Mouse (Mus musculus): ENCODE results near the gene Herc6. TPM values are rescaled to one million over a fixed set of nuclear protein-coding genes. Genes with fewer than 3 reads are reported as not detected.
A peak's percentile ranks its signal among the peaks of the same experiment; 100 is the strongest.

The Herc6 gene
- polyA plus RNA-seq, 1 experiment: 1.4 TPM

- H3K27me3 ChIP-seq (ENCODE audit: control insufficient read depth, insufficient read depth, insufficient read length): no peaks in the 10 kb centered on the region
- TF ChIP-seq FOSL1 (IDR thresholded peaks at IDR 0.05; ENCODE audit: insufficient read depth, low read length, poor library complexity, severe bottlenecking) (no peak), USF1 (IDR thresholded peaks at IDR 0.05; ENCODE audit: low read depth) (peak; percentile 71), CTCF (IDR thresholded peaks at IDR 0.05; ENCODE audit: control insufficient read depth, insufficient read depth, insufficient read length) (no peak), MAX (IDR thresholded peaks at IDR 0.05) (peak; percentile 92), MYOD1 (IDR thresholded peaks at IDR 0.05; ENCODE audit: control insufficient read depth, insufficient read length, low read depth) (no peak), MYOG (IDR thresholded peaks at IDR 0.05; ENCODE audit: control insufficient read depth, extremely low read depth, insufficient read length) (no peak), CEBPB (IDR thresholded peaks at IDR 0.05; ENCODE audit: low read depth) (no peak)
Measured at GRCm38 (mm10) chr6:57691467-57692261, 110.9 kb downstream of the Herc6 start, which contains the start of gene Pyurf. Gene Pyurf (minus strand): TSS chr6:57692078.

DNA sequence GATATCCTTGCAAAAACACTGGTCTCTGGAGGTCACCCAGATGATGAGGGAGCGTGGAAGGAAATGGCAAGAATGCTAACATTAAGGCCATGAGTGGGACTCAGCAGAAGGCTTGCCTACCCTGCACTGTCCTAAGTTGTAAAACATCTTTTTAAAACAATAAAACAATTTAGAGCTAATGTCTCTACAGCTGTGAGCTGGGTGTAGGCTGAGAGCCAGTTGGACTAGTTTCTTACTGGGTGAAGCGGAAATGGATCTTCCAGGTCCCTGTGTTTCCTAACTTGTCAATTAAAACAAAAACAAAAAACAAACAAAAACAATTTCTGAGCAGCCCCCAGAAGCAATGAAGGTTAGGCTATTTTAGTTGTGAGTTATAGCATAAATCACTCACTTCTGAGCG is 112.3 kb downstream of the Herc6 start:
- peaks cover 2% of the 10 kb centered on the region for H3K79me3 ChIP-seq (ENCODE audit: low read depth)
- H3K27me3 ChIP-seq (ENCODE audit: control insufficient read depth, insufficient read depth, insufficient read length): no peaks in the 10 kb centered on the region
- H3K36me3 ChIP-seq (ENCODE audit: control insufficient read depth, insufficient read depth): peaks cover 15% of the 10 kb centered on the region
- TF ChIP-seq CEBPB (IDR thresholded peaks at IDR 0.05; ENCODE audit: low read depth): no peak
- TF ChIP-seq MYOG (IDR thresholded peaks at IDR 0.05; ENCODE audit: control insufficient read depth, extremely low read depth, insufficient read length): no peak
- no peak for TF ChIP-seq USF1 (IDR thresholded peaks at IDR 0.05; ENCODE audit: low read depth)
- no peak for TF ChIP-seq CTCF (IDR thresholded peaks at IDR 0.05; ENCODE audit: control insufficient read depth, insufficient read depth, insufficient read length)
- no peak for TF ChIP-seq MYOD1 (IDR thresholded peaks at IDR 0.05; ENCODE audit: control insufficient read depth, insufficient read length, low read depth)
- no peak for TF ChIP-seq MAX (IDR thresholded peaks at IDR 0.05)
- TF ChIP-seq FOSL1 (IDR thresholded peaks at IDR 0.05; ENCODE audit: insufficient read depth, low read length, poor library complexity, severe bottlenecking): no peak
- H3K4me3 ChIP-seq (ENCODE audit: insufficient read depth, poor library complexity, severe bottlenecking): no peak overlapping the region
- no peak overlapping the region for H3ac ChIP-seq (ENCODE audit: control insufficient read depth, insufficient read length, low read depth)
- H3K79me2 ChIP-seq (ENCODE audit: control insufficient read depth, insufficient read depth): peaks cover 15% of the 10 kb centered on the region

More at GRCm38 (mm10) chr6:57691467-57692261, 110.9 kb downstream of the Herc6 start, which contains the start of gene Pyurf:
- peak within 1 kb of the TSS; percentile 67 for H3ac ChIP-seq (ENCODE audit: control insufficient read depth, insufficient read length, low read depth)
- H3K79me3 ChIP-seq (ENCODE audit: low read depth): peaks cover 2% of the 10 kb centered on the region
- peaks cover 15% of the 10 kb centered on the region for H3K79me2 ChIP-seq (ENCODE audit: control insufficient read depth, insufficient read depth)
- H3K36me3 ChIP-seq (ENCODE audit: control insufficient read depth, insufficient read depth): peaks cover 19% of the 10 kb centered on the region
- peak within 1 kb of the TSS; percentile 64 for H3K4me3 ChIP-seq (ENCODE audit: insufficient read depth, poor library complexity, severe bottlenecking)

DNA sequence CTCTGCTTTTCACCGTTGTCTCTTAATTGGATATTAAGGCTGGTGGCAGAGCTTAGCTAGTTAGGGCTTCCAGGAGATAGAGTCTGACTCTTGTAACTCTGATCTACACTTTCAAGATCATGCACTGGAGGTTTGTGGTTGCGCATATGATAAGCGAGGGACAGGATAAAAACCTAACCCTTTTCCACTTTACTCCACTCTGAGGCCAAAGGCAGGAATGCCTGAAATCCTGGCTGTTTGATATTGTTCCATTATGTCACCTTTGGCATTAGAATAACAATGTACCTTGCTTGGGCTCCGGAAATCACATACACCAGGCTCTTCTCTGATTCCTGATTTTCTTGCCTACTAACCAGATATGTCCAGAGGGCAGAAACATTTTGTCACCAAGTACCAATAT is 120.9 kb downstream of the Herc6 start:
- Histone ChIP-seq H3K27me3 (ENCODE audit: control insufficient read depth, insufficient read depth, insufficient read length) (no peaks in the 10 kb centered on the region), H3K79me2 (ENCODE audit: control insufficient read depth, insufficient read depth) (peaks cover 13% of the 10 kb centered on the region), H3K4me3 (ENCODE audit: insufficient read depth, poor library complexity, severe bottlenecking) (no peak overlapping the region), H3ac (ENCODE audit: control insufficient read depth, insufficient read length, low read depth) (no peak overlapping the region), H3K36me3 (ENCODE audit: control insufficient read depth, insufficient read depth) (no peaks in the 10 kb centered on the region), H3K79me3 (ENCODE audit: low read depth) (peaks cover 3% of the 10 kb centered on the region)
- TF ChIP-seq MYOD1 (IDR thresholded peaks at IDR 0.05; ENCODE audit: control insufficient read depth, insufficient read length, low read depth) (no peak), MAX (IDR thresholded peaks at IDR 0.05) (no peak), USF1 (IDR thresholded peaks at IDR 0.05; ENCODE audit: low read depth) (no peak), FOSL1 (IDR thresholded peaks at IDR 0.05; ENCODE audit: insufficient read depth, low read length, poor library complexity, severe bottlenecking) (no peak), CEBPB (IDR thresholded peaks at IDR 0.05; ENCODE audit: low read depth) (no peak), CTCF (IDR thresholded peaks at IDR 0.05; ENCODE audit: control insufficient read depth, insufficient read depth, insufficient read length) (no peak), MYOG (IDR thresholded peaks at IDR 0.05; ENCODE audit: control insufficient read depth, extremely low read depth, insufficient read length) (no peak)

GRCm38 (mm10) chr6:57702376-57702742 is 121.6 kb downstream of the Herc6 start, which contains the start of gene Lancl2:
Gene Lancl2 (plus strand): TSS chr6:57702540.
- Histone ChIP-seq H3K27me3 (ENCODE audit: control insufficient read depth, insufficient read depth, insufficient read length) (no peaks in the 10 kb centered on the region), H3K79me2 (ENCODE audit: control insufficient read depth, insufficient read depth) (peaks cover 15% of the 10 kb centered on the region), H3K4me3 (ENCODE audit: insufficient read depth, poor library complexity, severe bottlenecking) (peak within 1 kb of the TSS; percentile 60), H3K36me3 (ENCODE audit: control insufficient read depth, insufficient read depth) (no peaks in the 10 kb centered on the region), H3K79me3 (ENCODE audit: low read depth) (peaks cover 3% of the 10 kb centered on the region), H3ac (ENCODE audit: control insufficient read depth, insufficient read length, low read depth) (peak within 1 kb of the TSS; percentile 73)
- TF ChIP-seq CTCF (IDR thresholded peaks at IDR 0.05; ENCODE audit: control insufficient read depth, insufficient read depth, insufficient read length): no peak

DNA sequence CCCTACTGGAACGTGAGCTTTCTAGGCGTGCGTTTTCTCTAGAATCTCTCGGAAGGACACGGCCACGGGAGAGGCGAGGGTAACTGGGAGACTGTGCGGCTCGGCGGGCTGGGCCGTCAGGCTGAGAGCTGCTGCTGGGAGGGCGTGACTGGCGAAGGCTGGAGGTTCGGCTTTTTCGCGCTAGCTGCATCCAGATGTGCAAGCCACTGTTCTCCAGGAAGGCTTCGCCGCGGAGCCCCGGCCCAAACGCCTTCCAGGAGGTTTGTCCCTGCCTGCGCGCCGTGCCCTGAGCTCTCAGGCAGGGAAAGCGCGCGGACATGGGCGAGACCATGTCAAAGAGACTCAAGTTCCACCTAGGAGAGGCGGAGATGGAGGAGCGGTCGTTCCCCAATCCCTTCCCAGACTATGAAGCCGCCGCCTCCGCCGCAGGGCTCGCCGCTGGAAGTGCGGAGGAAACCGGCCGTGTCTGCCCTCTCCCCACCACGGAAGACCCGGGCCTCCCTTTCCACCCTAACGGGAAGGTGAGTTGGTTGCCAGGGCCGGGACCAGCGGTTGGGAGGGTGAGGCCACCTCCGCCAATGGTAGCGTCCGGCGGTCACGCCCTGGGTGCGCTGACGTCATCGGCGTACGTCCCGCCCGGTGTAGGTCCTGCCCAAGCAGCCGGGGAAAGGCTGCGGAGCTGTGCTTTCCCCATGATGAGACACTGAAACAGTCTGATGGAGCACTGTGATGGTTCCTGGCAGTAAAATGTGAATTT is 122.1 kb downstream of the Herc6 start:
- peak overlapping the region; percentile 60 for H3K4me3 ChIP-seq (ENCODE audit: insufficient read depth, poor library complexity, severe bottlenecking)

More for the DNA sequence above, 122.1 kb downstream of the Herc6 start:
- Histone ChIP-seq H3K79me2 (ENCODE audit: control insufficient read depth, insufficient read depth) (peaks cover 16% of the 10 kb centered on the region), H3K27me3 (ENCODE audit: control insufficient read depth, insufficient read depth, insufficient read length) (no peaks in the 10 kb centered on the region), H3K79me3 (ENCODE audit: low read depth) (peaks cover 3% of the 10 kb centered on the region), H3K36me3 (ENCODE audit: control insufficient read depth, insufficient read depth) (no peaks in the 10 kb centered on the region), H3ac (ENCODE audit: control insufficient read depth, insufficient read length, low read depth) (peak overlapping the region; percentile 73)
- TF ChIP-seq MAX (IDR thresholded peaks at IDR 0.05) (peak; percentile 18), MYOG (IDR thresholded peaks at IDR 0.05; ENCODE audit: control insufficient read depth, extremely low read depth, insufficient read length) (no peak)

All from C2C12 (cell line).